Mouse (Mus musculus): ENCODE results near the gene Lbh.

DNA sequence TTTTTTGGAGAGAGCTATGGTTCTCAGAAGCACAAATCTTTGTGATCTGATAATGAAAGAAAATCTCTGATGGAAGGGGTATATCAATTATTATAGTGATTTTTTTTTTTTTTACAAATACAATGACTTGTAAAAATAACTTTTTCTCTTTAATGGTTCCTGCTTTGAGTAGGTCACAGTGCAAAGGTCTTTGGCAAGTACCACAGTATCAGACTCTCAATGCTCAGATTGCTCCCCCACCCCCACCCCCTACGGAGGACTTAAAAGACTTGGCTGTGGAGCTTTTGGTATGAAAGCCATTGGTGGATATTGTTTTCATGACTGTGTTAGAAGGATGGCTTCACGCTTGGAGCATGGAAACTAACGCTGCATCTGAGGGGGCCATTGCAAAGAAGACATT lies 18.2 kb downstream of the Lbh start:
- TF ChIP-seq CTCF (IDR thresholded peaks at IDR 0.05) (no peak), POLR2A (IDR thresholded peaks at IDR 0.05; ENCODE audit: insufficient read depth, low read depth, low read length) (no peak)
